Mouse (Mus musculus) testis, adult 2 months (tissue): Measurements from ENCODE around the gene Wasf2.

ENCODE experiments used
- CTCF ChIP-seq: fragments of 200-500 bp; IDR thresholded peaks from 2 replicates; pipeline ENCODE4 v1.5.1; 2012; ENCODE audit warnings: low read depth, mild to moderate bottlenecking, inconsistent platforms, low read length, moderate library complexity; ENCODE audit not compliant: control insufficient read depth, insufficient read depth, insufficient replicate concordance
- POLR2A ChIP-seq: fragments of 200-500 bp; IDR thresholded peaks from 2 replicates; pipeline ENCODE4 v1.6.1; 2012; ENCODE audit warnings: low read depth, mild to moderate bottlenecking, inconsistent platforms, low read length, moderate library complexity; ENCODE audit not compliant: control insufficient read depth

GRCm38 (mm10) chr4:133195014-133195413 is 64.7 kb downstream of the Wasf2 start:
- TF ChIP-seq POLR2A = no peak
- no peak for TF ChIP-seq CTCF
